Mouse (Mus musculus) liver, adult 2 months (tissue): ENCODE measurements around the gene Plxna1. TPM values are rescaled to one million over a fixed set of nuclear protein-coding genes. Genes with fewer than 3 reads are reported as not detected.
A peak's percentile ranks its signal among the peaks of the same experiment; 100 is the strongest.

Source experiments
- DNase-seq: peaks from one replicate; pipeline ENCODE4 v3.0.0-alpha.2; 2011; ENCODE audit warnings: low read depth, low spot score; ENCODE audit errors: extremely low read depth
- H3K27ac ChIP-seq: fragments of 200-500 bp; replicated peaks from 2 replicates; pipeline ENCODE4 v1.5.1; 2012; ENCODE audit warnings: low read depth, mild to moderate bottlenecking, control low read depth, inconsistent platforms, low read length; ENCODE audit not compliant: insufficient read depth
- H3K27me3 ChIP-seq: fragments of 200-500 bp; 2 replicates; pipeline ENCODE4 v1.6.1; 2012; ENCODE audit warnings: mild to moderate bottlenecking, moderate library complexity, low read length, inconsistent platforms; ENCODE audit not compliant: control insufficient read depth, insufficient read depth
- H3K36me3 ChIP-seq: fragments of 200-500 bp; 2 replicates; pipeline ENCODE4 v1.6.1; 2012; ENCODE audit warnings: low read length, inconsistent platforms; ENCODE audit not compliant: control insufficient read depth, insufficient read depth
- H3K4me1 ChIP-seq: fragments of 200-500 bp; 2 replicates; pipeline ENCODE4 v1.6.1; 2011; ENCODE audit warnings: low read length; ENCODE audit not compliant: control insufficient read depth, insufficient read depth
- H3K4me3 ChIP-seq: fragments of 200-500 bp; 2 replicates; pipeline ENCODE4 v1.5.1; 2011; ENCODE audit warnings: low read depth, mild to moderate bottlenecking, control low read depth, low read length, moderate library complexity; ENCODE audit not compliant: insufficient read depth
- H3K79me2 ChIP-seq: fragments of 200-500 bp; 2 replicates; pipeline ENCODE4 v1.6.1; 2012; ENCODE audit warnings: inconsistent platforms, mild to moderate bottlenecking, low read length, moderate library complexity; ENCODE audit not compliant: control insufficient read depth, insufficient read depth
- H3K9ac ChIP-seq: fragments of 200-500 bp; 2 replicates; pipeline ENCODE4 v1.6.1; 2012; ENCODE audit warnings: low read depth, mild to moderate bottlenecking, control low read depth, inconsistent platforms, low read length
- CTCF ChIP-seq: fragments of 200-500 bp; IDR thresholded peaks from 2 replicates; pipeline ENCODE4 v1.5.1; 2011; ENCODE audit warnings: low read depth, low read length, control low read depth
- POLR2A ChIP-seq: fragments of 200-500 bp; IDR thresholded peaks from 2 replicates; pipeline ENCODE4 v1.6.1; 2011; ENCODE audit warnings: low read length, control low read depth; ENCODE audit not compliant: insufficient read depth; ENCODE audit errors: extremely low read depth
- WGBS: fragments of 180-500 bp; shearing (Covaris S2); methylation state at CpG from one replicate; pipeline ENCODE4 v1.1.7; 2018; 5-methylcytosine and 5-hydroxymethylcytosine counted together
- polyA plus RNA-seq: library from polyadenylated mRNA; depleted of rRNA; stranded (reverse); fragments of >200 nt; gene quantifications from 2 replicates; pipeline ENCODE4 v1.2.3, GENCODE M21; 2012
- total RNA-seq: library from RNA; depleted of rRNA; stranded (reverse); fragments of >200 nt; gene quantifications from 2 replicates; pipeline ENCODE4 v1.2.3, GENCODE M21; 2014

The Plxna1 gene
- total and polyA plus RNA-seq, 2 experiments, result 2.6 to 6.5 TPM

DNA sequence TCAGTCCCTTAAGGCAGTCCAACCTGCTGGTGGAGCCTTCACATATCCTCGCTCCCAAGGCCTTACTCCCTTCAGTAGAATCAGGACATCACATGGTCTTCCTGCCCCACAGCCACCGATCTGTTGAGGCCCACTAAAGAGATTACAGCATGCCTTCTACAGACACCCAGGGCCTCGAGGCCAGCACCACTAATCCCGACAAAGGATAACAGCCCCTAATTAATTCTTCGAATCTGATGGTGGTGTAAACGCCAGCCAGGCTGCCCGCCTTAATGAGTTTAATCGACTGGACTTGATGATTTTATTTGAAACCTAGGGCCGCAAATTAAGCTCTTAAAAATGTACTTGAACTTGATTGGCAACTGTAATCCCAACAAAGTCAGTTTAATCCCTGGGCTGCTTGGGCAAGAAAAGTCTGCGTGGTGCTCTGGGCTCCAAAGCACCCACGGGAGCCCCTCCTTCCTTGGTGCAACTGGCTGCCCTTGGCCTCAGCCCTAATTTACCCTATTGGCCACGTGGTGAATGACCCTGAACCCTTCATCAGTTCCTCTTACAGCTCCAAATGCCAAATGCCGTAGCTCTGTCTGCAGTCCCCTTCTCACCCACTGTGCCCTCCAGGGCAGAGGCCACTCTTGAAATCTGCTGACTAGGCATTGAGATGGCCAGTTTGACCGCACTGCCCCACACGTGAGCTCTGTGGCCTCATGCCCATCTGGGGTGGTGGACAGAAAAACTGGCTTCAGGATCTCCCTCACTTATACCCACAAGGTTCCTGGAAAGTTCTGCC, 65.3 kb downstream of the Plxna1 start:
- peak; percentile 96 for DNase-seq
- Histone ChIP-seq H3K36me3 (no peaks in the 10 kb centered on the region), H3K9ac (no peak overlapping the region), H3K79me2 (no peaks in the 10 kb centered on the region), H3K4me3 (no peak overlapping the region), H3K27me3 (no peaks in the 10 kb centered on the region), H3K4me1 (peaks cover 8% of the 10 kb centered on the region; the same call in 1 of the 2 replicates), H3K27ac (no peak overlapping the region)
- WGBS, result 53% methylated on average over 15 of the region's 15 CpGs
- TF ChIP-seq CTCF (0 out of 2 replicates have a peak, but pooled peaks have one; percentile 10), POLR2A (no peak)

DNA sequence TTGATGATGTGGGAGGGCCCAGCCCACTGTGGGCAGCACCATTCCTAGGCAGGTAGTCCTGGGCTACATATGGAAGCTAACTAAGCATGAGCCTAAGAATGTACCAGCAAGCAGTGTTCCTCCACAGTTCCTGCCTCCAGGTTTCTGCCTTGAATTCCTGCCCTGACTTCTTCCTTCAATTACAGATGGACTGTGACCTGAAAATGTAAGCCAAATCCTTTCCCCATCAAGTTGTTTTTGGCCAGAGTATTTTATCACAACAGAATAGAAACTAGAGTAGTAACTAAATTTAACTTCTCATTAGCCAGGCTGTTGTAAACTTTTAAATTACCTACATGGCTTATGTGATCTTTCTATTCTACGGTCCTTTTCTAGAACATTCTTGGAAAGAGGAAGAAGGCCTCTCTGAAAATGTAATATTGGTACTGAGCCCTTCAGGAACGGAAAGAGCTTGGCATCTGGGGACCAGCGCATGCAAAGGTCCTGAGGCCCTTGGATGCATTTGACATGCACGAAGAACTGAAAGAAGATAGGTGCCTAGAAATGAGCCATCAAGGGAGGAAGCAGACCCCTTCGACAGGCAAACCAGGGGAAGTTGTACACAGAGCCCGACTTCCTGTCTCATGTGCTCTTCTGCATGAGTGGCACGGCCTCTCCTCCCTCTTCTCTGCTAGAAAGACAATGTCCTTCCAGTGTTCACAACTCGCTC, 66.3 kb downstream of the Plxna1 start:
- Histone ChIP-seq H3K9ac (no peak overlapping the region), H3K36me3 (no peaks in the 10 kb centered on the region), H3K4me3 (no peak overlapping the region), H3K27me3 (no peaks in the 10 kb centered on the region), H3K79me2 (no peaks in the 10 kb centered on the region), H3K4me1 (peaks cover 8% of the 10 kb centered on the region; the same call in 1 of the 2 replicates), H3K27ac (no peak overlapping the region)
- peak; percentile 81 for DNase-seq
- no peak for TF ChIP-seq CTCF
- no peak for TF ChIP-seq POLR2A
- WGBS, result 84% methylated on average over 8 of the region's 8 CpGs

DNA sequence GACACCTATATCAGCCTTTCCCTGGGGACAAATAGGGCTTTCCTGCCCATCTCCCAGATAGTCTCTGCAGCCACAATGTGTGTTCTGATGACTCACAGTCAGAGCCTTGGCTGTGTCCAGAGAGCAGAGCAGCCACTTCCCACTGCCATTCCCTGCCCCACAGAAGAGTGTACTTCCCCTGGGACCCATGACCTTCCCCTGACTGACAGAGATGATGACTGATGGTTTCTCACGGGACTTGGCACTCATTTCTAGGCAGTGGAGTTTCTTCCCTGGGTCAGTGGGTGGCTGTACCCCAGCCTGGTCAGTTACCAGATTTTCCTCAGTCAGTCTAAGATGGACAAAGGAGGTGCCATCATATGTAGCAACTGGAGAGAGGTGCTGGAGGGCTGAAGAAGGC, 67.8 kb downstream of the Plxna1 start:
- Histone ChIP-seq H3K4me1 (peaks cover 8% of the 10 kb centered on the region; the same call in 1 of the 2 replicates), H3K9ac (no peak overlapping the region), H3K27me3 (no peaks in the 10 kb centered on the region), H3K4me3 (no peak overlapping the region), H3K27ac (no peak overlapping the region), H3K79me2 (no peaks in the 10 kb centered on the region), H3K36me3 (no peaks in the 10 kb centered on the region)
- peak; percentile 27 for DNase-seq
- WGBS, result 43% methylated on average over 1 of the region's 1 CpGs
- no peak for TF ChIP-seq CTCF
- TF ChIP-seq POLR2A, result no peak

DNA sequence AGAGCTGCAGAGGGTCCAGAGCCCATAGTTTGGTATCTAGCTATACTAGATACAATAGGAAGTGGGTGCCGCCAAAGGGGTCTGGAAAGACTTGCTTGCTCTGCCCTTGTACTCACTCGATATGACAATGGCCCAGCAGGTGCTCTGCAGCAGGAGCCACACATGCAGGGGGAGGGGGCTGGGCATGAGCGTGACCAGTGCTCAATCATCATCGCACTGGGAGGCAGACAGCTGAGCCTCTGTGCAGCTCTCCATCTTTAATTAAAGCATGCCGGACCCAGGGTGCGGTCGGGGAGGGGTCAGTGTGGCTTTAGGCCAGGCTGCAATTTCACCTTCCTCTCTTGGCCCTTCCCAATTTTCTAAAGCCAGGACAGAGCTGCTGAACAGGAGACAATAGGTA, 70.9 kb downstream of the Plxna1 start:
- DNase-seq, result no peak
- H3K9ac ChIP-seq, result no peak overlapping the region
- 68% methylated on average over 7 of the region's 7 CpGs for WGBS

DNA sequence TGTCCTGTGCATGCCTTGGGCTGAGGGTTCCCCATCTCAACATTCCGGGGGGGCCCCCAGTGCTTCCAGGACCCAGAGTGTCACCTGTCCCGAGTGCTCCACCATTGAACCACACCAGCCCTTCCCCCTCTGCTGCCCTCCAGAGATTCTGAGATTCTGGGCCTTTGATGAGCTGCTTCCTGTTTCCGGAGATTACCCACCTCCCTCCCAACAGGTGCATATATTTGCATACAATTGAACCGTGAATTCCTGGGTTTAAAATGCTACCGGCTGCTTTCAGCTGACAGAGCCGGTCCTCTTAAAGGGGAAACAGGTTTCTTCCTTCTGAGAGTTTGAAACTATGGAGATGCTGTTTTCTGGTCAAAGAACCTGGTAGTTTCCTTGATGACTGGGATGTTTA, 74.3 kb downstream of the Plxna1 start:
- no peaks in the 10 kb centered on the region for H3K27me3 ChIP-seq
- H3K79me2 ChIP-seq, result no peaks in the 10 kb centered on the region
- no peaks in the 10 kb centered on the region for H3K4me1 ChIP-seq
- no peak overlapping the region for H3K27ac ChIP-seq
- TF ChIP-seq POLR2A (no peak), CTCF (no peak)
- H3K36me3 ChIP-seq, result no peaks in the 10 kb centered on the region
- 48% methylated on average over 6 of the region's 6 CpGs for WGBS
- no peak overlapping the region for H3K9ac ChIP-seq
- no peak overlapping the region for H3K4me3 ChIP-seq
- no peak for DNase-seq

More for the DNA sequence above, 70.9 kb downstream of the Plxna1 start:
- H3K27ac ChIP-seq, result no peak overlapping the region
- no peaks in the 10 kb centered on the region for H3K36me3 ChIP-seq
- peaks cover 3% of the 10 kb centered on the region; the same call in 1 of the 2 replicates for H3K4me1 ChIP-seq
- no peak for TF ChIP-seq POLR2A
- no peak for TF ChIP-seq CTCF
- no peaks in the 10 kb centered on the region for H3K27me3 ChIP-seq
- no peak overlapping the region for H3K4me3 ChIP-seq
- no peaks in the 10 kb centered on the region for H3K79me2 ChIP-seq
